Mouse (Mus musculus) midbrain, embryonic 11.5 days (tissue): ENCODE measurements around the gene Myh9. TPM values are rescaled to one million over a fixed set of nuclear protein-coding genes. Genes with fewer than 3 reads are reported as not detected.
A peak's percentile ranks its signal among the peaks of the same experiment; 100 is the strongest.

Experiments
- ATAC-seq: fragments of 200-750 bp; cut with Nextera tagmentation; 2 replicates; pipeline ENCODE4 v1.8.0; 2017; ENCODE audit warnings: moderate TSS enrichment, moderate library complexity; ENCODE audit not compliant: low FRiP score
- DNase-seq: peaks from one replicate; pipeline ENCODE4 v3.0.0; 2015; ENCODE audit warnings: low spot score; ENCODE audit errors: missing footprints
- H3K27ac ChIP-seq: fragments of 300-500 bp; sonication (generic); 2 replicates; pipeline ENCODE4 v1.5.1; 2014; ENCODE audit warnings: low read depth, low read length
- H3K27me3 ChIP-seq: fragments of 300-500 bp; sonication (generic); 2 replicates; pipeline ENCODE4 v1.6.1; 2014; ENCODE audit warnings: mild to moderate bottlenecking, low read length, moderate library complexity, mixed read lengths; ENCODE audit not compliant: control insufficient read depth, insufficient read depth
- H3K36me3 ChIP-seq: fragments of 300-500 bp; sonication (generic); 2 replicates; pipeline ENCODE4 v1.6.1; 2014; ENCODE audit warnings: mild to moderate bottlenecking, low read length, moderate library complexity, mixed read lengths; ENCODE audit not compliant: control insufficient read depth, insufficient read depth
- H3K4me1 ChIP-seq: fragments of 300-500 bp; sonication (generic); 2 replicates; pipeline ENCODE4 v1.6.1; 2014; ENCODE audit warnings: low read length; ENCODE audit not compliant: control insufficient read depth, insufficient read depth
- H3K4me2 ChIP-seq: fragments of 300-500 bp; sonication (generic); 2 replicates; pipeline ENCODE4 v1.6.1; 2014; ENCODE audit warnings: mild to moderate bottlenecking, moderate library complexity
- H3K4me3 ChIP-seq: fragments of 300-500 bp; sonication (generic); 2 replicates; pipeline ENCODE4 v1.5.1; 2014; ENCODE audit warnings: low read depth, low read length
- H3K9ac ChIP-seq: fragments of 300-500 bp; sonication (generic); 2 replicates; pipeline ENCODE4 v1.6.1; 2014; ENCODE audit warnings: low read length
- H3K9me3 ChIP-seq: fragments of 300-500 bp; sonication (generic); 2 replicates; pipeline ENCODE4 v1.6.1; 2016; ENCODE audit warnings: low read length; ENCODE audit not compliant: control insufficient read depth
- WGBS: fragments of 180-500 bp; shearing (Covaris S2); extraction: QIAGEN DNeasy Blood & Tissue Kit; methylation state at CpG from one replicate; pipeline ENCODE4 v1.1.7; 2014; 5-methylcytosine and 5-hydroxymethylcytosine counted together
- polyA plus RNA-seq: library from polyadenylated mRNA; unstranded; fragments of >200 nt; fragmentation: Nextera tagmentation; extraction: Ambion mirVana; gene quantifications from 2 replicates; pipeline ENCODE4 v1.2.1, GENCODE M21; 2014

The Myh9 gene
- polyA plus RNA-seq, 1 experiment from 2014 or later, result 19.6 TPM

DNA sequence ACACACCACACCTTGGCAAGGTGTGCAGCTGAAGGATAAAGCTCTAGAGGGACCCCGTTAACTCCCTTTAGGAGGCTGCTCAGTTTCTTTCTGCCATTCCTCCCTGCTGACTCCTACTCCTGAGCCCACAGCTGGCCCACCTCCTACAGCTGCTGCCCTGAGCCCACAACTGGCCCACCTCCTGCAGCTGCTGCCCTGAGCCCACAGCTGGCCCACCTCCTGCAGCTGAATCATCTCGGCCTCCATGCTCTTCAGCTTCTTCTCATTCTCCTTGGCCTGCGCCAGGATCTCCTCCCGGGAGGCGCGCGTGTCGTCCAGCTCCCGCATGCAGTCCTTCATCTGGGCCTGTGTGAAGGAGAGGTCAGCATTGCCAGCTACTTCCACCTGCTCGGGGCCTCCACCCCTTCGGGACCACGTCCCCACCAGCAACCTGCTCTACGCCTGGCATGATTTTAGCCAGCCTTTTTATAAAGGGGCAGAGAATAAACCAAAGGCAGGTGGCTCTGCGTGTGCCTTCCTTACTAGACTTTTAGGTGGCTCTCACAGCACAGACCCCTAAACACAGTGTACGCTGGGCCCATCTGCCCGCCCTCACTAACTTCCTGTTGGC lies 76.4 kb downstream of the Myh9 start:
- no peak overlapping the region for H3K4me2 ChIP-seq
- 93% methylated on average over 16 of the region's 16 CpGs for WGBS

GRCm38 (mm10) chr15:77764391-77765006 lies 77.5 kb downstream of the Myh9 start:
- Histone ChIP-seq H3K36me3 (peaks cover 22% of the 10 kb centered on the region), H3K4me3 (no peak overlapping the region), H3K27me3 (no peaks in the 10 kb centered on the region), H3K4me1 (no peaks in the 10 kb centered on the region), H3K9ac (no peak overlapping the region), H3K4me2 (no peak overlapping the region), H3K9me3 (no peaks in the 10 kb centered on the region), H3K27ac (no peak overlapping the region)
- DNase-seq (no peak), ATAC-seq (no peak)
- WGBS, result 90% methylated on average over 13 of the region's 13 CpGs

More for the DNA sequence above, 76.4 kb downstream of the Myh9 start:
- peaks cover 23% of the 10 kb centered on the region for H3K36me3 ChIP-seq
- no peak overlapping the region for H3K27ac ChIP-seq
- ATAC-seq (no peak), DNase-seq (no peak)
- no peaks in the 10 kb centered on the region for H3K27me3 ChIP-seq
- no peaks in the 10 kb centered on the region for H3K9me3 ChIP-seq
- H3K4me3 ChIP-seq, result no peak overlapping the region
- no peak overlapping the region for H3K9ac ChIP-seq
- no peaks in the 10 kb centered on the region for H3K4me1 ChIP-seq

DNA sequence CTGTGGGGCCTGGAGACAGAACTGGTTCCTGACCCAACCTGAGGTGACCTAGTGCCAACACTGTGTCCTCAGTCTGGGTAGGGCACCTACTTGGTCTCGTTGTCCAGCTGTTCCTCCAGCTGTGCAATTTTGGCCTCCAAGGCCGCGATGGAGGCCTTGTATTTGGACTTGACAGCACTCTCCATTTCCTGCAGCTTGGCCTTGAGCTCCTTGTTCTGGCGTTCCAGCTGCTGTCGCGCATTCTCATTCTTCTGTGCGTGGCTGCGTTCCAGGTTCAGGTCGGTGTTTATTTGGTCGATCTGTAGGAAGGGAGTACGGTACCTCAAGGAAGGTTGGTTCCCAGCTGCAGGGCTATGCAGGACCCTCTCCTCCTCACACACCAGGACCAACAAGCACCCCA lies 78.3 kb downstream of the Myh9 start:
- Histone ChIP-seq H3K27me3 (no peaks in the 10 kb centered on the region), H3K36me3 (peaks cover 17% of the 10 kb centered on the region), H3K9ac (no peak overlapping the region), H3K4me3 (no peak overlapping the region), H3K4me2 (no peak overlapping the region), H3K4me1 (no peaks in the 10 kb centered on the region), H3K27ac (no peak overlapping the region), H3K9me3 (no peaks in the 10 kb centered on the region)
- WGBS, result 94% methylated on average over 11 of the region's 11 CpGs
- DNase-seq, result no peak
- no peak for ATAC-seq

DNA sequence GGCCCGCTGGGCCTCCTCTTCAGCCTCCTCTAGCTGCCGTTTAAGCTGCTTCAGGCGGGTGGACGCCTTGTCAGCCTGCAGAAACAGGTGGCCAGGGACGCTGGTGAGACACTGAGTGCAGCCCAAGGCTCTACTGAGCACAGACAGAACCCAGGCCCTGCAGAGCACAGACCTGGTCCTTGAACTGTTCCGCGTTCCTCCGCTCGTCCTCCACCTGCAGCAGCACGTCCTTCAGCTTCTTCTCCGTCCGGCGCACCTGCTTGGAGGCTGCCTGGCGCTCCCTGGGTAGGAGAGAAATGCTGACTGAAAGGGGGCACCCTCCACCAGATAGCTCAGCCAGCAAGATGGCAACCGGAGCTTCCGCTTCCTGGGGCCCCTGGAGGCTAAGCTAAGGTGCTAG lies 78.9 kb downstream of the Myh9 start:
- ATAC-seq (no peak), DNase-seq (no peak)
- H3K9me3 ChIP-seq, result no peaks in the 10 kb centered on the region
- H3K27ac ChIP-seq, result no peak overlapping the region
- H3K27me3 ChIP-seq, result no peaks in the 10 kb centered on the region
- peaks cover 14% of the 10 kb centered on the region for H3K36me3 ChIP-seq
- no peak overlapping the region for H3K4me2 ChIP-seq
- H3K4me3 ChIP-seq, result no peak overlapping the region
- WGBS, result 93% methylated on average over 16 of the region's 16 CpGs
- no peak overlapping the region for H3K9ac ChIP-seq
- no peaks in the 10 kb centered on the region for H3K4me1 ChIP-seq

GRCm38 (mm10) chr15:77761561-77762380 lies 80.2 kb downstream of the Myh9 start:
- DNase-seq (no peak), ATAC-seq (no peak)
- Histone ChIP-seq H3K9me3 (no peaks in the 10 kb centered on the region), H3K4me3 (no peak overlapping the region), H3K27ac (no peak overlapping the region), H3K4me1 (no peaks in the 10 kb centered on the region), H3K36me3 (peaks cover 11% of the 10 kb centered on the region), H3K9ac (no peak overlapping the region), H3K4me2 (no peak overlapping the region), H3K27me3 (no peaks in the 10 kb centered on the region)
- WGBS, result 85% methylated on average over 22 of the region's 22 CpGs

GRCm38 (mm10) chr15:77761083-77761482 lies 80.9 kb downstream of the Myh9 start:
- WGBS, result 95% methylated on average over 7 of the region's 7 CpGs
- no peak overlapping the region for H3K4me3 ChIP-seq

DNA sequence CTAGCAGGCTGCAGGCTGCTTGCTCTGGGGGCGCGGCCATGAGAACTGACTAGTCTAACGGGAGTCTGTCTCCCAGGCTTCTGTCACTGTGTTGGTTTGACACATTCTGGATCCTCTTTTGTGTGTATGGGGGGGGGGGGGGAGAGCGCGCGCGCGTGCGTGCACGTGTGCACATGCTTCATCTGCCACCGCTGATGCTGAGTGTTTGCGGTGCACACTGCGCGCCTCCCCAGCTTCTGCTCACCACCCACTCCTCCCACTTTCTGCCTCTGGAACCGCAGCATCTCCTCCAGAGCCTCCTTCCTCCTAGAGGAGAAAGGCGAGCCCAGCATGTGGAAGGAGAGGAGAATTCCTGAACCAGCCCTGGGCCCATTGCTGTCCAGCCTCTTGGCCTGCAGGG lies 81.9 kb downstream of the Myh9 start:
- WGBS, result 96% methylated on average over 16 of the region's 16 CpGs
- Histone ChIP-seq H3K27ac (no peak overlapping the region), H3K4me1 (no peaks in the 10 kb centered on the region), H3K9me3 (no peaks in the 10 kb centered on the region), H3K27me3 (no peaks in the 10 kb centered on the region), H3K4me3 (no peak overlapping the region), H3K4me2 (no peak overlapping the region), H3K9ac (no peak overlapping the region), H3K36me3 (peaks cover 7% of the 10 kb centered on the region)
- DNase-seq, result no peak
- ATAC-seq, result no peak

More at GRCm38 (mm10) chr15:77761083-77761482, 80.9 kb downstream of the Myh9 start:
- Histone ChIP-seq H3K4me2 (no peak overlapping the region), H3K27ac (no peak overlapping the region), H3K4me1 (no peaks in the 10 kb centered on the region), H3K36me3 (peaks cover 9% of the 10 kb centered on the region), H3K9me3 (no peaks in the 10 kb centered on the region), H3K27me3 (no peaks in the 10 kb centered on the region), H3K9ac (no peak overlapping the region)
- DNase-seq, result no peak
- ATAC-seq, result no peak

DNA sequence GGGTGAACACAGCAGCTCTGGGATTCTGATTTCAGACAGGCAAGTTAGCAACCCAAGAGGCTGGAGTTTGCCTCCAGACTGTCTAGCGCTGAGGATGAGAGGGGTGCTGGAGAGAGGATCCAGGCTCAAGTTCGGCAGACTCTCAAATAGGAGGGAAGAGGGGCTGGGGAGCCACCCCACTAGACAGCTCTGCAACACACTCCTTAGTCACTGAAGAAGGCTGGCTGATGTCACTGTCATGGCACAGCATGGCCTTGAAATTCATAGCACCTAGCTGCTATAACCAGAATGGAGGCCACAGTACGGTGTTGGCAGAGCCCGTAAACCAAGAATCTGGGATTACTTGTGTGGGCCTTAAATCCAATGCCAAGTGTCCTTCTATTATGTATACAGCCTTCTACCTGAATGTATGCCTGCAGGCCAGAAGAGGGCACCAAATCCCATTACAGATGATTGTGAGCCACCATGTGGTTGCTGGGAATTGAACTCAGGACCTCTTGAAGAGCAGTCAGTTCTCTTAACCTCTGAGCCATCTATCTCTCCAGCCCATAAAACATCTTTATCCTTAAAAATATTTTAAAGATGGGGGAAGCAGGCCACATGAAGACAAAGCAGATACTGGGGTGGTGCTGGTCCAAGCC lies 84.3 kb downstream of the Myh9 start:
- Histone ChIP-seq H3K9ac (no peak overlapping the region), H3K4me1 (no peaks in the 10 kb centered on the region), H3K4me2 (no peak overlapping the region), H3K9me3 (no peaks in the 10 kb centered on the region), H3K4me3 (no peak overlapping the region), H3K27ac (no peak overlapping the region), H3K27me3 (no peaks in the 10 kb centered on the region), H3K36me3 (peaks cover 5% of the 10 kb centered on the region; the same call in 1 of the 2 replicates)
- ATAC-seq (no peak), DNase-seq (no peak)
- WGBS, result 83% methylated on average over 4 of the region's 4 CpGs

DNA sequence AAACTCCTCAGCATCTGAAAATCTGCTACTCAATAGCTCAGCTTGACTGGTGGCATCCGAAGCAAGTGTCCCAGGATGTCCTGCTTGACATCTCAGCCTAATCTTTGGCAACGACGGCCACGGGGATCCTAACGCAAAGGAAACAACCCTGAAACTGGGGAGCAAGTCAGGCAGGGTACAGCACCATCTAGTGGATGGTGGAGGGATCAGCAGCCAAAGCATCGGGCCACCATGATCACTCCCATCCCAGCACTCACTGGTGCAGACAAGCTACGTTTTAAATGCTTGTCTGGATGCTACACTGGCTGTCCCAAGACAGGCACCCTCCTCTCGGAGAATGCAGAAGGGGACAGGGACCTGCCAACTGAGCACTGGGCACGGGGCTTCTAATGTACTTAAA lies 85.1 kb downstream of the Myh9 start, which contains the start of gene Apol8:
TSS of gene Apol8 (minus strand) at position 156 of the 400 bp plus-strand sequence.
- H3K36me3 ChIP-seq, result peaks cover 4% of the 10 kb centered on the region; the same call in 1 of the 2 replicates
- no peak for ATAC-seq

More for the DNA sequence above, 85.1 kb downstream of the Myh9 start, which contains the start of gene Apol8:
- Histone ChIP-seq H3K4me3 (no peak within 1 kb of the TSS), H3K4me1 (no peaks in the 10 kb centered on the region), H3K9me3 (no peaks in the 10 kb centered on the region), H3K9ac (no peak within 1 kb of the TSS), H3K27me3 (no peaks in the 10 kb centered on the region), H3K4me2 (no peak within 1 kb of the TSS), H3K27ac (no peak within 1 kb of the TSS)
- DNase-seq, result peak; percentile 95
- WGBS, result 8% methylated on average over 9 of the region's 9 CpGs
